Mouse (Mus musculus): Measurements from ENCODE around the gene Pnldc1.

Gene Pnldc1

DNA sequence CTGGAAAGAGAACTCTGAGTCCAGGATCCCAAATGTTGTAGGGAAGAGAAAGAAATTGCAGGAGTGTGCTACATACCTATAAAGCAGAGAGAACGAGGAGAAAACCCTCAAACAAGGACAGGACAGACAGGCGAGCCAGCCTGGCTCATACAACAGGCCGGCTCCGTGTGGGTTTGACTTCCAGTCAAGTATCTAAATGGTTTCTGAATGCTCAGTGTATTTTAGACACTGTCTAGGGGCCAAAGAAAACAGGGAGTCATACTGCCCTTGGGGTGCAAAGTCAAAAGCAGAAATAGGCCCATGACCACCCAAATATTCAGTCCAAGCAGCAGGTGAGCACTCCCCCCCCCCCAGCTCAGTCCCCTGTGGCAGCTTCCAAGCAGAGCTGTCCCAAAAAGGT, 4.2 kb downstream of the Pnldc1 start:
- no peak for DNase-seq

DNA sequence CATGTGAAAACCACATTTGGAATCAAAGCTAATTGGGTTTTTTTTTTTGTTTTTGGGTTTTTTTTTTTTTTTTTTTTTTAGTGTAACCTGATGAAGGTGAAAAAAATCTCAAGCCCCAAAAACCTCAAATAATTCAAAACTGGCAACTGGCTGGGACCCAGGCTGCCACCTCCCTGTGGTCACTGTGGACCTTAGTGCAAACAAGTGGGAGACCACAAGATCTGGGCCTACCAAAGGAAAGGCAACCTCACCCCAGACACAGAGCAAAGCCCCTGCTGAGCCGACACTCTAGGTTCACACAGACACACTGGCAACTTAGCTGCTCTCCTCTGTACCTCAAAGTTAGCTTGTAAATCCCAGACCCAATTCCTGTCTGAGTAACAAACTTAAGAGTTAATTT, 5.7 kb downstream of the Pnldc1 start:
- DNase-seq: no peak

DNA sequence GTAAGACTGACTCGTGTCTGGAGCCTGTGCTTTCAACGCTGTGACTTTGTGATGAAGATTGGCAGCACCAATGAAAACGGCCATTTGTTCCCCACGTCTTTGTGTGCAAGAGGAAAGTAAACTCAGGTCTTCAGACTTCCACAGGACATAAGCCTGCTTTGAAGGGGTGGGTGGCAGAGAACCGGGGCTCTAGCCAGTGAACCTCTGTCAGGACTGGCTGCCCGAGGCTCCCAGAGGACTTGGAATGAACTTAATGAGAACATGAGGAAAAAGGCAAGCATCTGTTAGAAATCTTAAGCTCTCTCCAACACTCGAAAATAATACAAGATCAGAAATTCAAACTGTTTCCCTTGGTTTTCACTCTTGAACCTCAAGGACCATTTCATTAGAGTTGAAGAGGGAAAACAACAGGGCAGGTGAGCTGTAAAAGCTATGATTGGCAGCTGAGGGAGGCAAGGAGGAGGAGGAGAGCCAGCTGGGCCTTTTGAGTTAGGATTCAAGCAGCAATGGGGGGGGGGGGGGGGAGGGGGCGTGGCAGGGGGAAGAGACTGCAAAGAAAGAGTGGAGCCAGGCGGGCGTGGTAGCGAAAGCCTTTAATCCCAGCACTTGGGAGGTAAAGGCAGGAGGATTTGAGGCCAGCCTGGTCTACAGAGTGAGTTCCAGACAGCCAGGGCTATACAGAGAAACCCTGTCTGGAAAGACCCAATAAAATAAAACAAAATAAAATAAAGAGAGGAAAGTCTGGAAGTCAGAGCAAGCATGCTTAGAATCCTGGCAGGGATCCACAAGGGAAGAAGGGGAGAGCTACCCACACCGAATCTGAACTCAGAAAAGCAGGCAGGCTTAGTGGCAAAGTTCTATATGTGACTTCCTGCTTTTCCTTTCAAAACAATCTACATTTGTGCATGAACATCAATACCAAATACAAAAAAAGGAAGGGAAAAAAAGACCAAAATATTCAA, 6.4 kb downstream of the Pnldc1 start:
- no peak for DNase-seq

DNA sequence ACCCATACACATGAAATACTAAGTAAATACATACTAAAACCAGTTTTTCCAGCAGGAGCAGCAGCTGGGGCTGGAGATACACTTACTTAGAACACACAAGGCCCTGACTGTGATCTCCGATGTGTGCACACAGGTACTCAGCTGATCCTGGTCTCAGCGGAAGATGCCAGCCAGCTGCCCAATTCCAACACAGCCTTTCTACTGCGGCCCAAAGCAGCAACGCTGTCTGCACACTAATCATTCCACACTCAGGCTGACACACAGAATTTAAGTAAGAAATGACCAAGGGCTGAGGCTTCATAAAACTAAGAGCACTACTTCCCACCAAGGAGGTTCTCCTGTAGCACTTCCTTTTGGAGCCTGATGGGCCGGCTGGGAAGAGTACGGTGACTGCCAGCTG, 7.7 kb downstream of the Pnldc1 start:
- no peak for DNase-seq

DNA sequence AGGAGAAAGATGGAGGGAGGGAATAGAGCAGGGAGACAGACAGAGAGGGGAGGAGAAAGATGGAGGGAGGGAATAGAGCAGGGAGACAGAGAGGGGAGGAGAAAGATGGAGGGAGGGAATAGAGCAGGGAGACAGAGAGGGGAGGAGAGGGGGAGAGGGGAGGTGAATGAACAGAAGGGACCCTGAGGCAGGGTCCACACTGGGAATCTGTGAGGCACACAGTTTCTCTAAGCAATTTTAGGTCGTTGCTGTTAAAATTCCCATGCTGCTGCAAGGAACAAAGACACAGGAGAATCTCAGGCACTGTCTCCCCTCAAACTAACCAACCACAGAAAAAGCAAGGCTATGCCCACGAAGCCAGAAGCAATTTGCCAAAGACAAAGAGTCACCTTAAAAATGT, 11.4 kb downstream of the Pnldc1 start:
- DNase-seq: peak; percentile 10

DNA sequence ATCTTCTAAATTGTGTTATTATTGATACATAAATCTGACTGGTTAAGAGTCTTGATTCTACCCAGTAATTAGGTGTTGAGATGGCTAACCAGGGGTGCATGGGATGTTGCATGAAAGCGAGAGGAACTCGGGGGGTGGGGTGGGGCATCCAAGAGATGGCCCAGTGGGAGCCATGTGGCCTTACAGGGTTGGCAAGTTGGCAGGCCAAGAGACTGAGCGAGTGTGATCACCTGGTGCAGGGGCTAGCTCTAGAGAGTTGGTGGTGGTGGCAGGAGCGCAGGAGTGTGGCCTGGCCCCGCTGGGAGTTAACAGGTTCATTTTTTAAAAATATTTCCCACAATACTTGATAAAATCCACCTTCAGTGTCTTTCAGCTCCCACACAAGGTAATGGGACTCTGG, 12.4 kb downstream of the Pnldc1 start:
- DNase-seq: no peak

DNA sequence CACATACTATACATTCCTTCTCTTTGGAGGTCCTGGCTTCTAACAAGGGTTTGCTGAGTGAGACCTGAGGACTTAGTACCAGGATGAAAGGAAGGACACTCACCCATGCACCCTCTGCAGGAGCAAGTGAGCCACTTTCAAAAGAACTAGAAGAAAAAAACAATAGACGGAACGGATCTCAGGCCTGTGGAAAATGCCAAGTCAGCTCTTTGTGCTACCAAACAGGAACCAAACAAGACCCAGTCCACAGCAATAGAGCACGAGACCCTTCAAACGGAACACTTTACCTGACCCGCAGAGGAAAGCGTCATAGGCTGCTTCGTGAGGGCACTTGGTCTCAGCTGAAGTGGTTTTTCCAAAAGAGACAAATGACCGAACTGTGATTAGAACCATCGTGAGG, 18.0 kb downstream of the Pnldc1 start:
- DNase-seq: no peak

DNA sequence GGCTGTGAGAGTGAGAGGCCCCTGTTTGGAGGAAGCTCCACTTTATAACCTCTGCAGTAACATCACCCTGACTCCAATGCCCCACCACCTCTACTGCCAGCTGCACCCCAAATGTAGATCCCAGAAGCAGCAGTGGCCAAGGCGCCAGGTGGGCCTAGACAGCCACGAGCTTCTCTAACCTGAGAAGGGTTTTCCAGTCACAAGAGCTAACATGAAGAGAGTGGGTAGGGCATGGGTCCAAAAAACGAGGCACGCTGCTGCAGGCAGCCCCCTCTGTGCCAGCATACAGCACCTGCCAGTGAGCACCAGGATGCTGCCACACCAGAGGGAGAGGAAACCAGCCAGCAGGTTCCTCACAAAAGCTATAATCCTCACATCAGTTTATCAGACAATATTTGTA, 19.0 kb downstream of the Pnldc1 start:
- DNase-seq: no peak

DNA sequence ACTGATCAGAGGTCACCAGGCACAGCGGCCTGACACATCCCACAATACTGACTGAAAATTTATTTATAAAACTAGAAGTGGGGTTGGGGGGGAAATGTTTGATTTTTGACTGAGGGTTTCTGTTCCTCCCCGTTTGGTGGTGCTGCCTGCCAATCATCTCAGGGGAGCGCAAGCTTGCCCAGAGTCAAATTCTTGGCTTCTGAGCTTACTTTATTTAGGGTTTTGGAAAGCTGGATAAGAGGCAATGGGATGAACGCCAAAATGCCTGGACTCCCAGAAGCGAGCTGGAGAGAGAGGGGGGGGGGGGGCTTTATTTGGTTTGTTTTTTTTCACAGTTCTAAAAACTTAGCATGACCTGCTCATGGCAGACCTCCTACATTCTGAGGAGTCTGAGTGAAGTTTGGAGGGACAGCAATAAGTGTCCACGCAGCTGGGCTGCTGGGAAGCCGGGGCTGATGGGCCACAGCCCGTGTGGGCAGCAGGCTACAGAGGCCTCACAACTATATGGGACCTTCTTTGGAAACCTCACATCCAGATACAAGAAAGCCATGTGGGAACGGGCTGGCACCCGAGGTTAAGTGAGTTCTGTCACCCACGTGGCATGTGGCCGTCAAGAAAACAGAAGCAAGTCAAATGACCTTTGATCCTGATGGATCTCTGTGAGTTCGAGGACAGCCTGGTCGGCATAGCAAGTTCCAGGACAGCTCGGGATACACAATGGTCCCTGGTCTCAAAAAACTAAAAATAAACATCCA, 22.8 kb downstream of the Pnldc1 start:
- DNase-seq: no peak

DNA sequence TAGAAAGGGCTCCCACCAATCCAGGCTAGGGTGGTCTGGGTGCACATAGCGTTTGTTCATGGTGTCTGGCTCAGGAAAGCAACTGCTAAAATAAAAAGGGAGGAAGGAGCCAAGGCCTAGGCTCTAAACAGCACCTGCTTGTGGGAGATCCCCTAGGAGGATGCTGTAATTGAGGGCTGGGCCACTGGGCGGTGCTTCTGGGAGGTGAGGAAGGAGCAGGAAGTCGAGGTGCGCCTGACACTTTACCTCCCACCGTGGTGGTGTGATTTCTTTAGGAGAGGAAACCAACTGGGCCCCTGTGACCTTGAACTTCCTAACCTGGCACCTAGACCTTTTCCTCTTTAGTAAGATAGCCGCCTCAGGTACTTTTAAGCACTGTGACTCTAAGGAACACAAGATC, 23.4 kb downstream of the Pnldc1 start:
- no peak for DNase-seq

DNA sequence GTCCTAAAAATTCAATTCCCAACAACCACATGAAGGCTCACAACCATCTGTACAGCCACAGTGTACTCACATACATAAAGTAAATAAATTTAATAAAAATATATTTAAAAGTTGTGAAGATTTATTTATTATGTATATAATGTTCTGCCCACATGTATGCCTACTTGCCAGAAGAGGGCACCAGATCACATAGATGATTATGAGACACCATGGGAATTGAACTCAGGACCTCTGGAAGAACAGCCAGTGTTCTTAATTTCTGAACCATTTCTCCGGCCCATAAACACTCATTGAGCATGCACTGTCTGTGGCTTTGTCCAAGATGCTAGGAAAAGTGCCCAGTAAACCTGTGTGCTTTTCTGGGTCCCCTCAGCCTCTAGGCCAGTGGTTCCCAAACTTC, 28.8 kb downstream of the Pnldc1 start:
- DNase-seq: no peak

DNA sequence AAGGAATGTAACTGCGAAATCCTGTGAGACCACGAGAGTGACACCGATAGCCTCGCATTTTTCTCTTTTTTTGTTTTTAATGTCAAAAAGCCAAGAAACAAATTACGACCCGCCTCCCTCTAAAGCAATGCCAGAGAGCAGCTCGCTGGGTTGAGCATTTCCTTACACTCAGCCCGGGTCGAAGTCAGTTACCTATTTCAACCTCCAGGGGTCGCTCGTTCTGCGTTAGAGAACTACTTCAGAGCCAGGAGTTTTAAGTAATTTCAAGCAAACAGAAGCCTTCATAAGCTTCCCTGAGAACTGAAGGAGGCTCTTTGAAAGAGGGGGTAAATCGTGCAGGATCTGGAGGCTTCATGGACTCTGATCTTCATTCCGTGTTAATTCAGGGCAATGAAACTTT, 29.9 kb downstream of the Pnldc1 start:
- DNase-seq: peak; percentile 84

DNA sequence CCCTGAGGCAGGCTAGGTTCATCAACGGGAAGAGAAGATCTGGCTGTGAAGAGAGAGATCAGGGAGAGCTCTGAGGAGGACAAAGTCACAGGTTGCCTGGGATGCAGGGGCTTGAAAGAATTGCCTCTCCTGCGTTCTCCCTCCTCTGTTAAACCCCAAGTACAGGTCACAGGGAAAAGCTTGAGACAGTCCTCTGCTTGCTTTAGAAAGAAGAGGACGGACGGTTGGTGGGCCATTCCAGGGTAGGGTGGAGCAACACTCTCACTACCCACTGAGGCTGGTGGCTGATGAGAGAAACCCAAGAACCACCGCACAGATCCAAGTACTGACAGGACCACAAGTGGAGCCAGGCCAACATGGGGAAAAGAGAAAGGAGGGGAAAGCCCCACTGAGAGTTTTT, 34.3 kb downstream of the Pnldc1 start, which contains the start of gene Mrgprh:
Gene Mrgprh, plus strand, starts transcription at position 301 of the 400 bp plus-strand sequence.
- DNase-seq: no peak

DNA sequence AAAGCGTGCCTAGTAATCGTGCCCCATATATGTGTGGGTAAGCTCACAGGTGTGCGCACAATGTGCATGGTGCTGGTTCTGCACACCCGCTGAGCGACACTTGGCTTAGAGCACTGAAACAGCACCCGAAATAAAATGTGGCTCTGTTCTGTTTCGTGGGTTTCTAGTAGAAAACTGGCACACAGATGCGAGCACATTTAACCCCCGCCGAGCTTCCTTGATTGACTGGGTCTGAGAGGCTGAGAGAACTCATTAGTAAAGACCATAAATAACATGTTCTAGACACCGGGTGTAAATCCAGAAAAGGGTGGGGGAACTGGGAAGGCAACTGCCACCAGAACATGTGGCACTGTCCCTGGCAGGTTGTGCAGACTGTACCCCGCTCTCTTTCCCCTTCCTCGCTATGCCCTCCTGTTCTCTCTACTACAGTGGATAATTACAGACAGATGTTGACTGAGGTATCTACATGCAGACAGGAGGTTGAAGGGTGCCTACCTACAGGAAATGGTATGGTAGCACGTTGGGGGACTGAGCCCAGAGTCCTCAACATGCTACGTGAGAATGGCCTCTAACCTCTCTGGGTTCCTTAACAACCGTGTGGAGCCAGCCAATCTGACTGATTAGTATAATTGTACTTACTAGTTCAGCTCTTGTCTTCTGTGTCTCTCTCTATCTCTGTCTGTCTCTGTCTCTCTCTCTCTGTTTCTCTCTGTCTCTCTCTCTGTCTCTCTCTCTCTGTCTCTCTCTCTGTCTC, 37.6 kb downstream of the Pnldc1 start:
- no peak for DNase-seq

DNA sequence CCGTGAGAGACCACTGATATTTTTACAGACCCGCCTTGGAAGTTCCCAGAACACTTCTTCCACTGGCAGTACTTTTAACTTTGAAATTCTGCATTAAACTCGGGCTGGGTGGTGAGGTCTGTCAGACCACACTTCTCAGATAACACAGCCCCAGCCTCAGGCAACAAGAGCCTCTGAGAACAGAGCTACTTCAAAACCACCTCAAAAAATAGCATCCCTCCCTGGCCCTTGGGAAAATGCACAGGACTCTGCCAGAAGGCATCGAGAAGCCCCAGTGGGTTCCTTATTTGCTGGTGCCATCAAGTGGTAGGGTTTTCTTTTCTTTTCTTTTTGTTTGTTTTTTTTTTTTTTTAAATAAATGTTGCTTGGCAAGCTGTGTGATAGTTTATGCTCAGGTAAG, 41.4 kb downstream of the Pnldc1 start:
- no peak for DNase-seq

DNA sequence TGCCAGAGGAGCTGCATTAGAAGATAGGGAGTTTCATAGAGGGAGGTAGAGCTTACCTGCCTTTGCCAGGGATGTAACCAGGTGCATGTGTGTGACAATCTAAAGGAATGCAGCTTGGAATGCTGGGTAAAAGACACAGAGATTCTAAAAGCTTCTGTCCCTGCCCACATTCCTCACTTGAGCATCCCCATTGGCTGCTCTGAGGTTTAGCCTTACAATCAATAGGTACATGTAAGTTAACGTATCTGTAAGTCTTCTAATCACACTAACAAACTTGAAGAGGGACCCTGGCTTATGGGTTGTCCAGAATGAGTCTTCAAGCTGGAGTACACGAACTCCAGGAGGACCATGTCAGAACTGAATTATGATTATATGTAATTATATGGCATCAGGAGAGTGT, 42.0 kb downstream of the Pnldc1 start, which contains the start of gene Mas1:
Gene Mas1, minus strand, starts transcription at position 101 of the 400 bp plus-strand sequence.
- no peak for DNase-seq

DNA sequence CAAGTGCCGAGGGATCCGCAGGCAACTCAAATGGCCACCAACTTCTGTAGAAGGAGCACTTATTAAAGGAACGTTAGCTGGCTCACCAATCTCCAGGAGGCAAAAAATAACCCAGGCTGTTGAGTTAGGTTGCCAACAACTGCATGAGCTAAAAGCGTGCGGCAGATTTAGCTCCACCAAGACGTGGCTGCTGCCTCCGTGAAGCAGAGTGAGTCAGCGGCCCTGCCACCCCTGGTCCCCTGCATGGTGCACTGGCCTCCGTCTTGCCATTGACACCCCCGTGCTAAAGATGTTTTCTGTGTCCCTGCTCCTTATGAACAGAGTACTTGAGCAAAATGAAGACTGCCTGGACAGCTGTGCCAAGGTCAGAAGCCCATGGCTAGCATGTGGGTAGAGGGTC, 43.2 kb downstream of the Pnldc1 start:
- DNase-seq: no peak

DNA sequence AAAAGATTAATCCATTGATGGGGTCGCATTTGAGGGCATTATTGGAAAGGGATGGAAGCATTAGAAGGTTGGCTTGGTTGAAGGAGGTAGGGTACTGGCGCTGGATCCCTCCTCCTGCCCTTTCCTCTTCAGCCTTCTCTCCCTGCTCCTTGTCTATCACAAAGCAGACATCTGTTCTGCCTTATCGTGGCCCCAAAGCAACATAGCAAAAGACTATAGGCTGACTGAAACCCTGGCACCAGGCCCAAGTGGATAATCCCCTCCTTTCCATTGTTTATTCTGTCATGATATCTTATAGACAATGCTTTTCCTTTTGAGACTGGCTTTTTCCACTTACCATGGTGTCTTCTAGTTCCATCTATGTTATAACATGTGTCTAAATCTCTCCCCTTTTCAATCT, 44.6 kb downstream of the Pnldc1 start:
- peak; percentile 48 for DNase-seq

DNA sequence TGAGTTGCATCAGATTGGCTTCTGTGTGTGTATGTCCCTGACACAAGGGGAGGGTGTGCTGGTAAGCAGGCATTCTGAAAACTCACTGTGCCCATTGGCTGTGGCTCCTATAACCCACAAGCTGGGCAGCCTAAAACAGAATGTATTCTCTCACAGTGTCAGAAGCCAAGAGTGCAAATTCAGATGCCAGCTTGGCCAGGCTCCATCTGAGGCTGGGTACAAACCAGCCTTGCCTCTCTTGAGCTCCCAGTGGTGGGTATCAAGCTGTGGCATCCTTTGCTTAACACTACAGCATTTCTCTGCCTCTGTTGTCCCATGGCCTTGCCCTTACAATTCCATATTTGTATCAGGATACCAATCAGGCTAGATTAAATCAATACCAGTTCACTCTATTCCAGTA, 45.9 kb downstream of the Pnldc1 start:
- DNase-seq: no peak

DNA sequence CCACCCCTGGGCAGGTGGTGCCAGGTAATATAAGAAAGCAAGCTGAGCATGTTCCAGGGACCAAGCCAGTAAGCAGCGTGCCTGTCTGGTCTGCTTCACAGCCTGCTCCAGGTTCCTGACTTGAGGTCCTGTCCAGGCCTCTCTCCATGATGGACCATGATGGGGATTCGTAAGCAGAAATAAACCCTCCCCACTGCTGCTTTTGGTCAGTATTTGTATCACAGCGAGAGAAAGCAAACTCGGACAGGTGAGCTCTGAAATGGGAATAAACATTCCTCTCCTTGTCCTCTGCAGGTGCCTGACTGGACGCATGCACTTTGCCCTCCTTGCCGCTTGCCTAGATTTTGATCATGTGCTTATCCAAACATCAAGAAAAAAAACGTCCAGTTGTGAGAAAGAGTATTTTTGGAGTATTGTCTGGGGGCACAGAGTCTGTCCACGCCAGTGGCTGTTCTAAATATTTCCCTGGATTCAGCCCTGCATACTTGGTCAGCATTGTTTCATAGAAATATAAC, 51.0 kb downstream of the Pnldc1 start:
- no peak for DNase-seq

DNA sequence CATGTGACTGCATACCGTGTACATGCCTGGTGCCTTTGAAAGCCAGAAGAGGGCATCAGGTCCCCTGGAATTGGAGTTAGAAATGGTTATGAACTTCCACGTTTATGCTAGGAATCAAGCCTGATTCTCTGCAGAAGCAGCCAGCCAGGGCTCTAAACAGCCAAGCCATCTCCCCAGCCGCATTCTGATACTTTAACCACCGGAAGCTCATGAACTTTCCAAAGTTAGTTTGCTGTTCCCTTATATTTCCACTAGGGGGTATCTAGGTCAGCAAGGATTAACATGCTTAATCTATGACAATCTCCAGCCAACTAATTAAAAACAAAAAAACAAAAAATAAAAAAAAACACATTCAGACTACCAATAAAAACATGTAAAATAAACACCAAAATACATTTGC, 52.0 kb downstream of the Pnldc1 start:
- peak; percentile 55 for DNase-seq

DNA sequence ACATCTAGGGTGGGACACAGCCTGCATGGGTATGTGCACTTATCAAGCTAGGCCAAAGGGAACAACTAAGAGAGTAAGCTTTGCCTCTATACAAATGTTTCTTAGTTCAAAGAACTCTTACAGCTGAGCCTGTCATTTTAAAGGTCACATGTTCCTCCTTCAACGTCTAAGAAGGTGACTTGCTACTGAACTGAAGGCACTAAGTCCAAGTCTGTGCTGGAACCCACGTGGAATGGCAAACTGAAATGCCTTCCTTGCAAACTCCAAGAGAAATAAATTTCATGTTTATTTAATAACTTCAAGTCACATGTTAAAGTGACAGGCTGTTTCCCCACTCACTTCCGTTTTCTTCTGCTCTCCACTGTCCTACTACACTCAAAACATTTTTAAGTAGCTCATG, 52.6 kb downstream of the Pnldc1 start:
- no peak for DNase-seq

DNA sequence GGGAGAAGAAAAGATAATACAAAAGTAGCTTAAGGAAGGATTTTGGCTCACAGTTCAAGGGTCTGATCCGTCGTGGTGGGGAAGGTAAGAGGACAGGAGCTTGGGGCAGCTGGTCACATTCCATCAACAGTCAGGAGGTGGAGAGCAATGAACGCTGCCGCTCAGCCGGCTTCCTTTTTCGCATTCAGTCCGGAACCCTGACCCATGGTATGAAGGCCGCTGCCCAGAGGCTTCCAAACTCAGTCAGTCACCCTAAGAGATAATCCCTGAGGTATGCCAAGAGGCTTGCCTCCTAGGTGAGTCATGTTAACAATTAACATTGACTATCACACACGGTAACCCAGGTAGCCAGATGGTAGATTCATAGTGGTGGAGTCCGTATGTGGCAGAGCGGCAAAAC, 55.6 kb downstream of the Pnldc1 start:
- DNase-seq: no peak

Measured in retina, postnatal 1 day (tissue).